Mouse (Mus musculus) heart, adult 2 months (tissue): ENCODE data around the gene Etv5.

Source experiments
- CTCF ChIP-seq: fragments of 200-600 bp; IDR thresholded peaks from 2 replicates; pipeline ENCODE4 v1.8.1; 2022; ENCODE audit warnings: antibody characterized with exemption, mild to moderate bottlenecking, moderate library complexity
- EP300 ChIP-seq: fragments of 200-500 bp; IDR thresholded peaks from 2 replicates; pipeline ENCODE4 v1.6.1; 2011; ENCODE audit warnings: low read depth, low read length, control low read depth; ENCODE audit not compliant: insufficient read depth
- POLR2A ChIP-seq: fragments of 200-500 bp; IDR thresholded peaks from 2 replicates; pipeline ENCODE4 v1.6.1; 2011; ENCODE audit warnings: mild to moderate bottlenecking, low read depth, low read length, control low read depth; ENCODE audit not compliant: insufficient read depth

GRCm38 (mm10) chr16:22406747-22407146 lies 32.8 kb downstream of the Etv5 start:
- TF ChIP-seq CTCF (no peak), POLR2A (no peak), EP300 (no peak)
